Comparison of ENCODE assay signal across 12 mouse cellular contexts in the genomic region with DNA sequence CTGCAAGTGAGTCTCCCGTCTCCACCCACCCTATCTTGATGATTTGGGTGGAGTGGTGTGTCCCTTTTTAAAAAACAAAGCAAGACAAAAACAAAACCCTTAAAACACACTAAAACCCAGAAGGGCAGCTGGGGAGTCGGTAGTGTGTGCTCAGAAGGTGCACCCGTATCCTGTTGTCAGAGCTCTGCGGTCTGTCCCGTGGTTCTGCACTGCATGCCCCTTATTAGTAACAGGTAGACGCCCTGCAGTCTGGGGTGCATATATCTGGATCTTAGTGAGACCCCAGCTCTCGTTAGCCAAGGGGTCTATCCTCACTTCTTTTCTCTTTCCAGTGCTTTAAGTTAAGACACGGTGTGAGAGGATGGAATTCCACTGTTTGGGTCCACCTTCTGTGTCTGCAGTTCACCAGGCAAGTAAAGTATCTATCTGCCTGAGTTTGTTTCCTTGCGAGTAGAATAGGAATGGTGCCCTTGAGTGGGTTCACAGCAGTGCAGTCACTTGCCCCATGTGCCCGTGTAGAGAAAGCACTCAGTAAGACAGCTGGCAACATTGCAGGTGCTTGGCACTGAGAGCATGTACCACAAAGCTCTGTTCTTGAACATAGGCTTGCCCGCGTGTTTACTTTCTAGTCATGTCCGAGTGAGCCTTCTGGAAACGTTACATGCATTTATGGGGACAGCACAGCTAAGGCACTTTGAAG.
DNase-seq lines count a peak whose midpoint lies in the region; ATAC-seq and TF ChIP-seq lines count a peak whose summit lies in the region.
"Had no signal": no experiment of that assay in that cellular context is flagged by ENCODE, and none has a peak within 500 bp of the region (broad histone marks: within the 10 kb centered on the region; RNA-seq: fewer than 3 reads in every experiment).

No protein-coding gene starts in this region.

- no peaks in the 10 kb centered on the region for H3K27me3 ChIP-seq in E14TG2a.4 (ENCODE audit: insufficient read depth, low read length)
- H3K27me3 ChIP-seq: Patski had no signal

- TF ChIP-seq CTCF in E14TG2a.4 (conservative IDR thresholded peaks at IDR 0.05; ENCODE audit: low read length) = no peak

- H3K36me3 ChIP-seq in E14TG2a.4 (ENCODE audit: insufficient read depth, low read length) = no peaks in the 10 kb centered on the region
- H3K36me3 ChIP-seq: forebrain, embryonic 10.5 days had no signal

- peak; percentile 38; the same call in 1 of the 2 replicates for ATAC-seq in megakaryocyte, adult 5-6 weeks (ENCODE audit: poor library complexity, severe bottlenecking)
- ATAC-seq: Patski had no signal

- H3K9me3 ChIP-seq in E14TG2a.4 (ENCODE audit: low read length) = no peaks in the 10 kb centered on the region
- H3K9me3 ChIP-seq: forebrain, embryonic 10.5 days had no signal

- H3K4me3 ChIP-seq in E14TG2a.4 (replicated peaks; ENCODE audit: low read length) = peak overlapping the region; percentile 26
- H3K4me3 ChIP-seq: forebrain, embryonic 10.5 days; left cerebral cortex, adult 2 months had no signal

- DNase-seq in layer of hippocampus, adult 11-12 months (ENCODE audit: low spot score) = peak; percentile 46
- DNase-seq in layer of hippocampus, adult 9-10 months (ENCODE audit: low spot score) = no peak
- DNase-seq in cerebellum, postnatal 14 days = peak; percentile 72 to 73
- DNase-seq in lung, postnatal 10 days = no peak
- no peak for DNase-seq in left cerebral cortex, adult 11 months (ENCODE audit: low spot score)
- no peak for DNase-seq in retina, embryonic 14.5 days (ENCODE audit: low spot score)
- DNase-seq: heart, postnatal 14 days had no signal

- H3K4me1 ChIP-seq in E14TG2a.4 (replicated peaks; ENCODE audit: low read depth, low read length) = peaks cover 21% of the 10 kb centered on the region

Comparison
In these comparisons a context has a peak if more than half of its experiments do, and no peak if none do; other contexts are left out.
1. DNase-seq: peak in layer of hippocampus, adult 11-12 months (single experiment) and cerebellum, postnatal 14 days (2 of 2); none in layer of hippocampus, adult 9-10 months (single experiment), lung, postnatal 10 days (single experiment), left cerebral cortex, adult 11 months (single experiment) and retina, embryonic 14.5 days (single experiment).